Mouse (Mus musculus) neural tube, embryonic 13.5 days (tissue): ENCODE measurements around the gene Ptpn21. TPM values are rescaled to one million over a fixed set of nuclear protein-coding genes. Genes with fewer than 3 reads are reported as not detected.
A peak's percentile ranks its signal among the peaks of the same experiment; 100 is the strongest.

ENCODE experiments used
- ATAC-seq: fragments of 200-750 bp; cut with Nextera tagmentation; 2 replicates; pipeline ENCODE4 v1.8.0; 2017; ENCODE audit warnings: low read depth, mild to moderate bottlenecking, moderate TSS enrichment, moderate library complexity
- H3K27ac ChIP-seq: fragments of 300-500 bp; sonication (generic); replicated peaks from 2 replicates; pipeline ENCODE4 v1.5.1; 2015; ENCODE audit warnings: moderate library complexity, mild to moderate bottlenecking, inconsistent platforms
- H3K27me3 ChIP-seq: fragments of 300-500 bp; sonication (generic); 2 replicates; pipeline ENCODE4 v1.6.1; 2015; ENCODE audit warnings: mild to moderate bottlenecking, inconsistent platforms
- H3K36me3 ChIP-seq: fragments of 300-500 bp; sonication (generic); 2 replicates; pipeline ENCODE4 v1.6.1; 2015; ENCODE audit warnings: mild to moderate bottlenecking, inconsistent platforms
- H3K4me1 ChIP-seq: fragments of 300-500 bp; sonication (generic); replicated peaks from 2 replicates; pipeline ENCODE4 v1.6.1; 2015; ENCODE audit warnings: inconsistent platforms
- H3K4me2 ChIP-seq: fragments of 300-500 bp; sonication (generic); 2 replicates; pipeline ENCODE4 v1.6.1; 2015; ENCODE audit warnings: inconsistent platforms, mild to moderate bottlenecking, moderate library complexity
- H3K4me3 ChIP-seq: fragments of 300-500 bp; sonication (generic); 2 replicates; pipeline ENCODE4 v1.5.1; 2015; ENCODE audit warnings: mild to moderate bottlenecking, inconsistent platforms
- H3K9ac ChIP-seq: fragments of 300-500 bp; sonication (generic); 2 replicates; pipeline ENCODE4 v1.6.1; 2015; ENCODE audit warnings: moderate library complexity, mild to moderate bottlenecking, inconsistent platforms
- H3K9me3 ChIP-seq: fragments of 300-500 bp; sonication (generic); 2 replicates; pipeline ENCODE4 v1.6.1; 2016; ENCODE audit warnings: inconsistent platforms
- WGBS: fragments of 180-500 bp; shearing (Covaris S2); methylation state at CpG from one replicate; pipeline ENCODE4 v1.1.7; 2015; 5-methylcytosine and 5-hydroxymethylcytosine counted together
- polyA plus RNA-seq: library from polyadenylated mRNA; unstranded; fragments of >200 nt; fragmentation: Nextera tagmentation; extraction: Ambion mirVana; gene quantifications from 2 replicates; pipeline ENCODE4 v1.2.1, GENCODE M21; 2015

Ptpn21 gene
- polyA plus RNA-seq, 1 experiment from 2014 or later, result 5.3 TPM

DNA sequence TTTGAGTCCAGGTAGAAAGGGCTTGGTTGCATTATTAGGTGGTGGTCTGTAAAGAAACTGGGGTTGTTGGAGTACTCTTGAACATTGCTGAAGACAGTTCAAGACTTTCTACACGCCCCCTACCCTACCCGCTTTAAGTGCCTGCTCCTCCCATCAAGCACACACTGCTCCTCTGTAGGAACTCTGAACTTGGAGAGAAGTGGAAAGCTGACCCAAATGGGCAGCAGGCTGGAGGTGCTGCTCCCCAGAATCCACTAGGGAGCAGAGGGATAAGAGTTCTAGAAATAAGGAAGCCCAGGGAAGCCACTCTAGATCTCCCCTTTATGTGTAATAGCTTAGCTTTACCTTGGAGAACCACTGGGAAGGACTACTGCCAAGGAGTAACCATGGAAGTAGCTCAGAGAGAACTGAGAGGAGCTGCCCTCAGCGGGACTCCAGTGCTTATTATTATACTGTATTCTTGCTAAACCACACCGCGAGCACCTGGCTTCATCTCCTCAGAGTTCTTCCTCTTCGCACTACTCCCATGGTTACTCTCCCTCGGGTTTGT lies 671 bp upstream of the Ptpn21 start:
- H3K9me3 ChIP-seq, result no peaks in the 10 kb centered on the region
- WGBS, result 10% methylated on average over 7 of the region's 7 CpGs
- no peak overlapping the region for H3K27ac ChIP-seq
- peaks cover 29% of the 10 kb centered on the region for H3K27me3 ChIP-seq
- peaks cover 33% of the 10 kb centered on the region for H3K4me1 ChIP-seq
- peak overlapping the region; percentile 72 for H3K4me3 ChIP-seq
- ATAC-seq, result no peak
- H3K9ac ChIP-seq, result peak overlapping the region; percentile 87
- H3K4me2 ChIP-seq, result peak overlapping the region; percentile 93
- H3K36me3 ChIP-seq, result no peaks in the 10 kb centered on the region

- Histone ChIP-seq H3K27ac (peak overlapping the region; percentile 43; the same call in 1 of the 2 replicates), H3K4me3 (peak overlapping the region; percentile 64), H3K36me3 (no peaks in the 10 kb centered on the region), H3K27me3 (peaks cover 23% of the 10 kb centered on the region), H3K9me3 (no peaks in the 10 kb centered on the region), H3K4me1 (peaks cover 51% of the 10 kb centered on the region), H3K4me2 (peak overlapping the region; percentile 86), H3K9ac (peak overlapping the region; percentile 76)
- 11% methylated on average over 22 of the region's 22 CpGs for WGBS
- ATAC-seq, result peak; percentile 20
These were observed 2.1 kb downstream of the Ptpn21 start for GRCm38 (mm10) chr12:98734880-98735801.

DNA sequence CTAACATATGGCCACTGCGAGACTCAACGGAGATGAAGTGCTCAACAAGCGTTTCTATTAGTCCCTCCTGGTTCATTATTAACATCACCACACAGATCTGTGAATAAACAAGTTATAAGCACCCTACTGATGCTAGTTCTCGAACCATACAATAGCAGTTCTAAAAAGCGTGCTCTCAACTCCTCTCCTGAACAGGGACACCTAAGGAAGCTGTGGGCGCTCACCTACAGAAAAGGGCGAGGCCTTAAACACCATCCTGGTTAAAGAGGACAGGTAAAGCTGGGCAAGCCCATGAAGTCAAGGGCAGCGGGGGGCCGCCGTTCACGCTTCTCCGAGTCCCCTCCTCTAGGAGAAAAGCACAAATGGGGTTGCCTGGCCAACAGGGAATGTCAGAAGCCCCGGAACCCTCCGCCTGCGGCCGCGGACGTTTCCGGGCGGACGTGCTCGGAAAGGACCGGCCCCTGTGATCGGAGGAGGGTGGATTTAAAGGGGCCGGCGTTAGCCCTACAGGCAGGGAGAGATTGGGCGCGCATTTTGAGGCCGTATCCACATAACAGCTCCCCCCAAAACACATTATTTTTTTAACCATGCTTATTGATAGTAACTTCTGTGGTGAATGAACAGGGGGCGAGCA lies 2.8 kb downstream of the Ptpn21 start:
- Histone ChIP-seq H3K27me3 (peaks cover 23% of the 10 kb centered on the region), H3K27ac (peak overlapping the region; percentile 72), H3K9me3 (no peaks in the 10 kb centered on the region), H3K36me3 (no peaks in the 10 kb centered on the region), H3K9ac (peak overlapping the region; percentile 76), H3K4me1 (peaks cover 51% of the 10 kb centered on the region), H3K4me3 (peak overlapping the region; percentile 64), H3K4me2 (peak overlapping the region; percentile 86)
- WGBS, result under 1% methylated on average over 30 of the region's 30 CpGs
- peak; percentile 91 for ATAC-seq

GRCm38 (mm10) chr12:98733776-98734175 lies 3.4 kb downstream of the Ptpn21 start:
- no peaks in the 10 kb centered on the region for H3K9me3 ChIP-seq
- WGBS, result 11% methylated on average over 12 of the region's 12 CpGs
- H3K27me3 ChIP-seq, result peaks cover 17% of the 10 kb centered on the region
- peaks cover 51% of the 10 kb centered on the region for H3K4me1 ChIP-seq
- no peaks in the 10 kb centered on the region for H3K36me3 ChIP-seq
- H3K4me3 ChIP-seq, result peak overlapping the region; percentile 64
- no peak overlapping the region for H3K27ac ChIP-seq
- peak overlapping the region; percentile 76 for H3K9ac ChIP-seq
- H3K4me2 ChIP-seq, result peak overlapping the region; percentile 86
- ATAC-seq, result no peak

DNA sequence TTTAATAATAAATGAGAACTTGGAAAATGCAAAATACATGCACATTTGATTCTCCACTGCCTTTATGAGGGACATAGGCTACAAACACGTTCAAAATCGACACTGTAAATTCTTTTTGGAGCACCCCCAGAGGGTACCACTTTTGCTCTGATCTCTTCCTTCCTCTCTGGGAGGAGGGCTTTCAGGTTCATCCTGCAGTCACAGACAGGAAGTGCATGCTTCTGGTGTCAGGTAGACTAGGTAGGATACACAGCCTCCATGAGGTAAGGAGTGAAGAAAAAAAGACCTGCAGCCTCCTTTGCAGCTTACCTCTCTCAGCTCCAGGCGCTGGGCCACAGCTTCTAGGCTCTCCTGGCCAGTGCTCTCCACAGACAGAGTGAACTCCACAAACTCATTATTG lies 4.0 kb downstream of the Ptpn21 start:
- peaks cover 49% of the 10 kb centered on the region for H3K4me1 ChIP-seq
- H3K36me3 ChIP-seq, result no peaks in the 10 kb centered on the region
- WGBS, result 64% methylated on average over 3 of the region's 3 CpGs
- peak overlapping the region; percentile 76 for H3K9ac ChIP-seq
- no peaks in the 10 kb centered on the region for H3K9me3 ChIP-seq
- no peak overlapping the region for H3K27ac ChIP-seq
- H3K4me3 ChIP-seq, result peak overlapping the region; percentile 64
- peak overlapping the region; percentile 86 for H3K4me2 ChIP-seq
- ATAC-seq, result no peak
- peaks cover 11% of the 10 kb centered on the region for H3K27me3 ChIP-seq

- H3K36me3 ChIP-seq, result no peaks in the 10 kb centered on the region
- H3K9ac ChIP-seq, result no peak overlapping the region
- no peak overlapping the region for H3K27ac ChIP-seq
- H3K4me3 ChIP-seq, result no peak overlapping the region
- 76% methylated on average over 11 of the region's 11 CpGs for WGBS
- peaks cover 36% of the 10 kb centered on the region for H3K4me1 ChIP-seq
- H3K9me3 ChIP-seq, result no peaks in the 10 kb centered on the region
- H3K27me3 ChIP-seq, result no peaks in the 10 kb centered on the region
- no peak for ATAC-seq
- no peak overlapping the region for H3K4me2 ChIP-seq
These were observed 6.5 kb downstream of the Ptpn21 start for GRCm38 (mm10) chr12:98730682-98731081.

DNA sequence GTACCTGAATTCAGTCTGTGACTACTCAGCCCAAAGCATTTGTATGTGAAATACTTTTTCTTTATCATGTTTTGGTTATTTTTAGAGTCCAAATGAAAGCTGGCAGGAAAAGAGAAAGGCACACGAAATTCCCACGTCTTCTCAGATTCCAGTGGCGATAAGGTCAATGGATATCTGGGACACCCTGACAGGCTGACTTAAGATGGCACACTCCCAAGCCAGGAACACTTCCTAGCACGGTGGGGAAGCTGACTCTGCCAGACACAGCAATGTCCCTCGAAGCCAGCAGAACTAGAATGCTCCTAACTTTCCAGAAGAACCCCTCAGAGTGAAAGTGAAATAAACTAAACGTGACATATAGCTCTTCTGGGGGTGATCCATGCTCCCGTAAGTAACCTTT lies 10.0 kb downstream of the Ptpn21 start:
- peaks cover 11% of the 10 kb centered on the region for H3K4me1 ChIP-seq
- WGBS, result 85% methylated on average over 7 of the region's 7 CpGs
- no peak overlapping the region for H3K27ac ChIP-seq
- H3K27me3 ChIP-seq, result no peaks in the 10 kb centered on the region
- H3K4me2 ChIP-seq, result no peak overlapping the region
- ATAC-seq, result no peak
- no peaks in the 10 kb centered on the region for H3K9me3 ChIP-seq
- no peaks in the 10 kb centered on the region for H3K36me3 ChIP-seq
- H3K4me3 ChIP-seq, result no peak overlapping the region
- no peak overlapping the region for H3K9ac ChIP-seq

DNA sequence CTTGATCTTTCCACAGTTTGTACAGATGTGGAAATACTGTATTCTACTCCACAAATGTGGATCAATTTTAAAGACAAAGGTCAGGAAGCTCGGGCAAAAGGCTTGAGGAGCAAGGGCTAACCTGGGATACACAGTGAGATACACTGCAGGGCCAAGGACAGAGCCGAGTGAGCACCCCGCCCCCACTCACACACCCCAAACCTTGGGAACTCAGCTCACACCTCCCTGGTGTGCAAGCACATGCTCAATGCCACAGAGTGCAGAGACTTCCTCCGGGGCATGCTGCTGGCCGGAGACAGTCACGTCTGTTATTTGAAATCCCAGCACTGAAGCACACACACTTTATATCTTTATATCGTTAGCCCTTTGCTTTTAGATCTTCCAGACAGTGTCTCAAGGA lies 11.1 kb downstream of the Ptpn21 start:
- H3K4me1 ChIP-seq, result peaks cover 6% of the 10 kb centered on the region
- no peaks in the 10 kb centered on the region for H3K27me3 ChIP-seq
- no peak overlapping the region for H3K9ac ChIP-seq
- 89% methylated on average over 7 of the region's 7 CpGs for WGBS
- no peaks in the 10 kb centered on the region for H3K36me3 ChIP-seq
- no peaks in the 10 kb centered on the region for H3K9me3 ChIP-seq
- H3K4me3 ChIP-seq, result no peak overlapping the region
- no peak overlapping the region for H3K4me2 ChIP-seq
- no peak overlapping the region for H3K27ac ChIP-seq
- no peak for ATAC-seq

DNA sequence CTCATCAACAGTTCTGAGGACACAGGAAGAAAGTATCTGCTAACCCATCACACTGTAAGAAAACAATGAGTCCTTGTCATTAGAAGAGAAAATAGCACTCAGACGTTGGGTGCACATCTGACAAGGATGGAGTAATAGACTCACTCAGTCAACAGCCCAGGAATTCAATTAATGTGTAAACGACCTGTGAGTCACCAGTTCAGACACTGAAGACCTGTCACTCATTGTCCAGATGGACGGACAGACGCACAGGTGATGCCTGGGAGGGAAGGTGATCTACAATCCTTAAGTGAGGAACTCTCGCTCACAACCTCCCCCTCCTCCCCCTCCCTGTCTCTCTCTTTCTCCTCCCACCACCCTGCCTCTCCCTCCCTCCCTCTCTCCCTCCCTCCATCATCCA lies 12.2 kb downstream of the Ptpn21 start:
- no peak overlapping the region for H3K27ac ChIP-seq
- no peaks in the 10 kb centered on the region for H3K27me3 ChIP-seq
- H3K36me3 ChIP-seq, result no peaks in the 10 kb centered on the region
- H3K4me1 ChIP-seq, result peaks cover 12% of the 10 kb centered on the region
- no peak for ATAC-seq
- whole genome bisulfite sequencing, result 69% methylated on average over 5 of the region's 5 CpGs
- no peak overlapping the region for H3K4me3 ChIP-seq
- H3K9me3 ChIP-seq, result no peaks in the 10 kb centered on the region
- no peak overlapping the region for H3K9ac ChIP-seq
- H3K4me2 ChIP-seq, result no peak overlapping the region

- H3K4me3 ChIP-seq, result no peak overlapping the region
- peaks cover 14% of the 10 kb centered on the region for H3K4me1 ChIP-seq
- ATAC-seq, result no peak
- H3K36me3 ChIP-seq, result no peaks in the 10 kb centered on the region
- H3K9me3 ChIP-seq, result no peaks in the 10 kb centered on the region
- no peak overlapping the region for H3K4me2 ChIP-seq
- H3K27me3 ChIP-seq, result no peaks in the 10 kb centered on the region
- 94% methylated on average over 7 of the region's 7 CpGs for WGBS
- no peak overlapping the region for H3K27ac ChIP-seq
- H3K9ac ChIP-seq, result no peak overlapping the region
These were observed 13.0 kb downstream of the Ptpn21 start for GRCm38 (mm10) chr12:98724224-98724623.

- H3K36me3 ChIP-seq, result no peaks in the 10 kb centered on the region
- H3K9ac ChIP-seq, result no peak overlapping the region
- H3K27ac ChIP-seq, result peak overlapping the region; percentile 65
- no peaks in the 10 kb centered on the region for H3K9me3 ChIP-seq
- WGBS, result 44% methylated on average over 3 of the region's 3 CpGs
- ATAC-seq, result no peak
- no peak overlapping the region for H3K4me2 ChIP-seq
- H3K4me1 ChIP-seq, result peaks cover 14% of the 10 kb centered on the region
- no peaks in the 10 kb centered on the region for H3K27me3 ChIP-seq
- H3K4me3 ChIP-seq, result no peak overlapping the region
These were observed 16.2 kb downstream of the Ptpn21 start for GRCm38 (mm10) chr12:98721030-98721429.

- peak overlapping the region; percentile 65 for H3K27ac ChIP-seq
These were observed 16.6 kb downstream of the Ptpn21 start for GRCm38 (mm10) chr12:98720628-98721027.

More at GRCm38 (mm10) chr12:98720628-98721027, 16.6 kb downstream of the Ptpn21 start:
- H3K36me3 ChIP-seq, result no peaks in the 10 kb centered on the region
- peak; percentile 73 for ATAC-seq
- no peak overlapping the region for H3K4me2 ChIP-seq
- H3K9me3 ChIP-seq, result no peaks in the 10 kb centered on the region
- WGBS, result 41% methylated on average over 3 of the region's 3 CpGs
- H3K4me1 ChIP-seq, result peaks cover 14% of the 10 kb centered on the region
- H3K9ac ChIP-seq, result no peak overlapping the region
- no peak overlapping the region for H3K4me3 ChIP-seq
- no peaks in the 10 kb centered on the region for H3K27me3 ChIP-seq
